Mouse (Mus musculus): ENCODE data around the gene Panx1.

The Panx1 gene

DNA sequence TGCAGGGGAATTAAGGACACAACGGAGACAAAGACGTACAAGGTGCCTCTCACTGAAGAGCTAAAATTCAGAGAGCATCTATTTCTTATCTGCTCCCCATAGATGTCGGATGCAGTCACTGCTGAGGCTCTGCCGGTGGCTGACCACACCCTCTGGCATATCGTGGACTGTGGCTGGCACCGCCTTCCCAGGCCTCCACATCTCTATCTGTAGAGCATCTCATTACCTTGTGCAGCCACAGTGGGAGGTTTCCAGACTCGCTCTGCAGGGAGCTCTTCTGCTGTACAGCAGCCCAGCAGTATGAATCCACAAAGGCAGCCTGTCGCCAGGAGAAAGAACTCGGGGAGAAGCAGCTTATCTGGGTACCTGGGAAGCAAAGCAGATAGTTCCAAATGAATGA is 24.1 kb downstream of the Panx1 start:
- no peak for DNase-seq

- DNase-seq, result no peak
Measured at GRCm38 (mm10) chr9:15020561-15021080, 24.7 kb downstream of the Panx1 start.

- DNase-seq, result no peak
Measured at GRCm38 (mm10) chr9:15018756-15019131, 26.5 kb downstream of the Panx1 start.

GRCm38 (mm10) chr9:15017791-15018755 is 27.2 kb downstream of the Panx1 start:
- no peak for DNase-seq

DNA sequence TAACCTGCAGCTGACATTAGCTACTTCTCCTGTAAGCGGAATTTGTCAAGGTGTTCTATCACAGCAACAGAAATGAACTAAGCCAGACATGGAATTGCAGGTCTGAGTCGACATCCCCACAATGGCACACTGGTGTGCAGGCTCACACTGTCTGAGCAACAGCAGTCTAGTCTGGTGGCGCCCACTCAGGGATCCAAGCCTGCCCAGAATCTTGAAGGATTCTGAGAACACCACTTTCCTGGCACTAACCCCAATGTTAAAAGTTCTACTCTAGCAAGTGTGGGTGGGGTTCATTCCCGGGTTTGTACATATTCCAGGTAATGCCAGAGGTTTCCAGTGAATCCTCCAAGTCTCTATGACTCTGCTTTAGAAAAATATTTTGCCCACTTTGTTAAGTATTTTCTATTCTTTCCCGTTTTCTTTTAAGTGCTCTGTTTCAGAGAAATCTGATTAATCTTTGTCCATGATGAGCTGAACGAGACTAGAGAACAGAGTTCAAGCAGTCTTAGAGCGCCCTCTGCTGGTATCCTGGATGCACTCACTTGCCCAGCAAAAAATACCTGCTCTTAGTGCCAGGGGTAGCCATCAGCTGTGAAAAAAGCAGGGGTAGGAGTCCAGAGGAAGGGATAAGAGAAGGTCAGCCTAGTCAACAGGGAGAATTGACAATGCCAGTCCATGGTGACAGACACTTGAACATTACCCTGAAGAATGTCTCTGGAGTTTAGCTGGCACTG is 29.9 kb downstream of the Panx1 start:
- DNase-seq, result peak; percentile 78

- DNase-seq, result no peak
Measured at GRCm38 (mm10) chr9:15007566-15007965, 37.7 kb downstream of the Panx1 start.

DNA sequence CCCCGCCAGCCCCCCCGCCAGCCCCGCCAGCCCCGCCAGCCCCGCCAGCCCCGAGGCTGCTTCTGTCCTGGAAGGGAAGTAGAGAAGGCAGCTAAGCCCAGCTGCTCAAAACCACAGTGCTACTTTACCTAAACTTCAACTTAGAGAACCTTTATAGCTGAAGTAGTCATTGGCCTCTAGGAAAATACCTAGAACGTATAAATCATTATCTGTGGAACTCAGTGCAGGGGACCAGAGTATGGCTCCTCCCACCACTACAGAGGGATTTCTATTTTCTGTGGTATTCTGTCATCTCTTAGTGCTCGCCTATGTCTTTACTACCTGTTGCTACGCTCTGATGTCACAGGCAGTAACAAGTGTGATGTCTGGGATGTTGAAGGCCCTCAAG is 41.0 kb downstream of the Panx1 start:
- DNase-seq, result no peak

GRCm38 (mm10) chr9:15003676-15004297 is 41.5 kb downstream of the Panx1 start:
- DNase-seq, result no peak

DNA sequence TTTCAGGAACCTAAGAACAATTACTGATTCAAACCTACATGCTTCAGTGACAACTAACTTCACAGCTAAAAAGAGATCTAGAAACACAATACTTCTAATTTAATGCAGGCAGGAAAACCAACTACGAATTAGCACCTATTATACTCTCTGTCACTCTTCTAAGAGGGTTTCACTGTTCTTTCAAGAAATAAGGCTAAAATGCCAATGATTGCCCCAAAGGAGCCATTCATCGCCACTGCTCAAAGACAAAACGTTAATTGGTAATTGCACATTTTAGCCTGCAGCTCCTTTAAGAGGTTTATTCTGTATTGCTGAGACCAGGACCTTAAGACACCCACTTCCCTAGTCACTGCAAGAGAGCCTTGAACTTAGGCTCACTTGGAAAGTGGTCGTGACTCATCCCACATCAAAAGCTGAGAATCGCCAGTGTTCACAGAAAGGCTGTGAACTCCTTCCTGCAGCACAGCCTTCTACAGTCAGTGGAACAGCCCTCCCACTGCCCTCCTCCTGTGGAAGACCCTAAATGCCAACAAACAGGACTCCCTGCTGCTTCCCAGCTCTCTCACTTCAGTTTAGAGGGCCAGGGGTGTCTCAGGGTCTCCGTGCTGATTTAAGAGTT is 42.2 kb downstream of the Panx1 start:
- DNase-seq, result no peak

DNA sequence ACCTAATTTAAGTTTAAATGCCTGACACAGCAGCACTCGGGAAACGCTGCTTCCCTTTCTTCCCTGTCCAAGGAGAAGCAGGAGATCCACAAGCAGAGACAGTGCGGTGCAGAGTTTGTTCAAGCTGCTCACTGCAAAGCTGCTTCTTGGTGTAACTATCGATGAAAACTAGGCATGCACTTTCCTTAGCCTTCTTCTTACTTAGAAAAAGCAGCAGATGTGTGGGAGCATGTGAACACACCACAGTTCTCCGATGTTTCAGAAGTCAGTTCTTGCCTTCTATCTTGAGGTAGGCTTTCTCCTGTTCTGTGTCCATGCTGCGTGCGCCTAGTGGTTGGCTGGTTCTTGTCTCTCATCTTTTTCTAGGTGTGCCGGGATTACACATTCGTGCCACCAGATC is 46.5 kb downstream of the Panx1 start:
- no peak for DNase-seq

DNA sequence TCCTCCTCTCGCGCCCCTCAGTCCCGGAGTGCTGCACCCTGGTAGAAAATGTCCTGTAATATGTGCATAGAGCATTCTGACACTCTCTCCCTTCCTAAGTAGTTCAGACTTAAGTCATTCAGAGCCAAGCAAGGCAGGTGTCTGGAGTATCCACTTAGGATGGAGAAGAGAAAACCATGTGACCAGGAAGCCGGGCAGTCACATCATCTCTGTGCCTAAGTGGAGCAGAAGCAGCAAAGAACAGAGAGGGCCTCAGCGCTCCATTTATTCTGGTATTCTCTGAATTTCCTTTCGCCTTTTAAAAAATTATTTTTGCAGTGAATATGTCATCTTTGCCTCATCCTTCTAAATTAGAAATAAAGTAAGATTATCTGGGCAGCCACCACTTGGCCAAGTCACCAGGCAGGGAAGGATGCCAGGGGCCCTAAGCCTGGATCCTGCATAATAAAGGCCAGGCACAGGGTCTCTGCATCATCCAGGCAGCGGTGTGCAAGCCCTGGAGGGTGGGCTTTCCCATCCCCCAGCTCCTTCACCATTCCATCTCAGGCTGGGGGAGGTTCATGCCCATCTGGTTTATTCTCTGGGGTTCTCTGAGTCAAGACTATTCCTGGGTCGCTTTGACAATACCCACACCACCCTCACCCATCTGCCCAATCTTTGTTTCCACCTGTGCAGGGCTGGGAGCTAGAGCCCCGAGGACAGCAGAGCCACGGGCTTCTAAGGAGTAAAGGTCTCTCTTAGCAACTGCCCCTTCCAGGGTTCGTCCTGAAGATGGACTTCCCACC is 47.8 kb downstream of the Panx1 start:
- DNase-seq, result no peak

DNA sequence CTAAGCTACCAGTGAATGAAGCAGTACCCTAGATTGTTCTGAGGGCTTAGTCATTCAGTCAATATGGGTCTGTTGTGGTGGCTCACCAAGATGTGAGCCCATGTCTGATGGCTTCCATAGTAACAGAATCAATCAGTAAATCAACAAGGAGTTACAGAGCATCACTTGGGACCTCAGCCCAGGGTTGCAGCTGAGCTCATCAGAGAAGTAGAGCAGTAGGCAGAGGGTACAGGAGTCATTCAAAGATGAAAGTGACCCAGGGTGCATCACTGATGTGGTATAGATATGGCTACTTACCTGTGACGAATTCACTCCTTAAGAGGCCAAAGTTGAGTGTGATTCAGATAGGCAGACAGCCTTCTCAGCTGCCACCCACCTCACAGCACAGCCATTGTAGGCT is 49.8 kb downstream of the Panx1 start:
- no peak for DNase-seq

GRCm38 (mm10) chr9:14988606-14989293 is 56.5 kb downstream of the Panx1 start:
- DNase-seq, result no peak

DNA sequence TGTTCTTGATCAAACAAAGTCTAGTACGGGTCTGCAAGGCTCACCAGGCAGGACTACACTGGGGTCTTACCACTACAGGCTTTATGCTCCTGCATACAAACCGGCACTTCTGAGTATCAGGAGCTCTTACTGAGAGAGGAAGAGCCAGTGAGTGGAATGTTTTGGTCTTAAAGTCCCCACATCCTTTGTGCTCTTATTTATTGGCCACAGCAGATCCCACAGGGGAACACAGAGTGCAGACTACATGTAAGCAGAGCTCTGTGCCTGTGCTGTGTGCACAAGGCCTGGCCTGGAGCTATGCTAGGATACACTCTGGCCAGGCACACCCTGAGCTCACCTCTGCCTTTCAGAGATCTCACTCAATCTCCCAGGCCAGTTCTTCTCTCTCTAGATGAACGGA is 62.1 kb downstream of the Panx1 start:
- DNase-seq, result no peak

GRCm38 (mm10) chr9:14982683-14983082 is 62.6 kb downstream of the Panx1 start:
- no peak for DNase-seq

DNA sequence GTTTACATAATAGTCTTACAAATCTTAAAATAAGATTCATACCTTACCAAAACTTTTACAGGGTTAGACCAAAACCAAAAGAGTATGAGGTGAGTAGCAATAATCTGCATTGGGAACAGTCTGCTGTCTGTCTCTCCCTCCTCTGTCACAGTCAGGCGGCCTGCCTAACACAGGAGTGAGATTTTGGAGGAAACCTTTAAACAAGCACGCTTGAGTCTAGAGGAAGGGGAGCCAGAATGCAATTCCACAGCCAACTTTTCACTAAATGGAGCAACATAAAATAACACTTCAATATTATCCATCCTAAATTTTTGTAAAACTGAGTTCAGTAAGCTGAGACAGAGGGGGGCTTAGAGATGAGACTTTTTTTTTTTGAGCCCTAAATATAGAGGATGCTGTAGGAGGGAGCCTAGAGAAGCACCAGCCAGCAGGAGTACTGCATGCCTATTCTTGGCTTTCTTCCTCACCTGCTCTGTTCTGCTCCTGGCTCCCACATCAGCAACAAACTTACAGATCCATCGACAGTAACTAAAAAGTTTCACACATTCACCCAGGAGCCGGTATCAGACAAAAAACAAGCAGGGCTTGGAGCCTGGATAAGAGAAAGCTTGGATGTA is 63.6 kb downstream of the Panx1 start:
- no peak for DNase-seq

DNA sequence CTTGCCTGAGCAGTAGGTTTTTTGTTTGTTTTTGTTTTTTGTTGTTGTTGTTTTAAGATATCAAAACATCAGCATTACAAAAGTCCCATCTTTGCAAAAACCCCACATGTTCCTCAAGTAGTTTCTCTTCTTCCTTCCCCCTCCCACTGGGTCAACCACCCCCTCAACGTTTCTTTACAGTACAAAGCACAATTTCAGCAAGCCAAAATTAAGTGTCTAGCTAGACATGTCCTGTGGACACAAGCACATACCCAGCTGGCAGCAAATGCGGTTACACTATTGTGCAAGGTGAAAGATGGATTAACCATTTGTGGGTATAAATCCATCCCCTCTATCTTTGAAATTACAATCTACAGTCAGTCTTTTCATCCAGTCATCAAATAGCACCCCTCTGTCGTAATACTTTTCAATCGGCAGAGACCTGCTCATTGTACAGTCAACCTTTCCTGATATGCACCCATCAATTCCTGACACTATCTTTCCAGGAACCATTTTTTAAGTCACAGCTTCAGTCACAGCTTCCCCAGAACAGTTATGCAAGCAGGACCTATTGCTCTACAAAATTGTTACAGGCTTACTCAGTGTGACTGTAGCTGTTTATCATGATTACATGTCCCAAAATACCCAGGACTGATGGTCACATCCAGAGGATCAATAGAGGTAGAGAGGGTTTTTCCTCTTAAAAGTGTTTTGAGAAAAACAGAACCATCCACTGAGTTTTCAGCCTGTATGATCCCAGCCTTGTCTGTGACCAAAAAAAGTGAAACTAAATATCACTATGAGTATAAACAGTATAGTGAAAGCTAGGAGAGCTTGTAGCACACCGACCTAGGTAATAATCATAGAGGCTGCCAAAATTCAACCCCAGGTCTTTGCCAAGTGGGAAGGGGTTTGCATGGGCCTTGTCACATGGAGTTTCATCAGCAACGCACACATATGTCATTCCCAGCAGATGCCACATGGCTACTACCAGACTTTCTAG is 70.7 kb downstream of the Panx1 start:
- no peak for DNase-seq

DNA sequence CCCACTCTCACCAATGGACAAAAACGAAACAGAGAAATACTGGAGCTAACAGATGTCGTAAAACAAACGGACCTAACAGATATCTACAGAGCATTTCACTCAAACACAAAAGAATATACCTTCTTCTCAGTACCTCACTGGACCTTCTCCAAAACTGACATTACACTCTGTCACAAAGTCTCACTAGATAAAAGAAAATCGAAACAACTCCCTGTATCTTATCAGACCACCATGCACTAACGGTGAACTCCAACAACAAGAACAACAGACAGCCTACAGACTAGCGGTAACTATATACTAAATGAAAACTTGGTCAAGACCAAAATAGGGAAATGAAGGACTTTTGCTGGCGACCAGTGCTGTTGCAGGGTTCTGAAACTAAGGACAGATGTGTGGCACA is 71.5 kb downstream of the Panx1 start:
- no peak for DNase-seq

GRCm38 (mm10) chr9:14970805-14971525 is 74.3 kb downstream of the Panx1 start:
- no peak for DNase-seq

Measured in kidney, adult 9 months (tissue).